Mouse (Mus musculus): ENCODE data around the gene Ly6g6f.

GRCm38 (mm10) chr17:35111774-35112173, 26.4 kb upstream of the Ly6g6f start:
- no peak for TF ChIP-seq CTCF (conservative IDR thresholded peaks at IDR 0.05 in 1 of 2, IDR thresholded peaks at IDR 0.05 in 1 of 2; ENCODE audit: low read depth in 2 of 2, low read length in 2 of 2)
- no peak for TF ChIP-seq MYC (IDR thresholded peaks at IDR 0.05; ENCODE audit: low read depth, low read length)
- TF ChIP-seq POLR2A (IDR thresholded peaks at IDR 0.05; ENCODE audit: low read depth, low read length): no peak
- no peak for TF ChIP-seq ZC3H11A (IDR thresholded peaks at IDR 0.05; ENCODE audit: low read depth, low read length)
- no peak for TF ChIP-seq HCFC1 (IDR thresholded peaks at IDR 0.05; ENCODE audit: low read depth, low read length)
- no peak for TF ChIP-seq EP300 (IDR thresholded peaks at IDR 0.05; ENCODE audit: low read length)
- TF ChIP-seq MXI1 (IDR thresholded peaks at IDR 0.05; ENCODE audit: low read depth, low read length): no peak
- no peak for TF ChIP-seq E2F4 (IDR thresholded peaks at IDR 0.05; ENCODE audit: insufficient replicate concordance, low read depth, low read length)
- TF ChIP-seq ZMIZ1 (IDR thresholded peaks at IDR 0.05; ENCODE audit: low read depth, low read length): no peak
- TF ChIP-seq MAFK (IDR thresholded peaks at IDR 0.05; ENCODE audit: insufficient replicate concordance, low read length): no peak
- TF ChIP-seq KAT2A (IDR thresholded peaks at IDR 0.05; ENCODE audit: insufficient replicate concordance, low read length): no peak
- TF ChIP-seq RCOR1 (conservative IDR thresholded peaks at IDR 0.05; ENCODE audit: low read depth, low read length): no peak
- TF ChIP-seq JUND (conservative IDR thresholded peaks at IDR 0.05; ENCODE audit: low read depth, low read length): no peak
